Mouse (Mus musculus): ENCODE measurements around the gene Stoml2. TPM values are rescaled to one million over a fixed set of nuclear protein-coding genes. Genes with fewer than 3 reads are reported as not detected.

Gene Stoml2
- total RNA-seq, 1 experiment, result 279 TPM

GRCm38 (mm10) chr4:43040881-43041547 is 9.5 kb upstream of the Stoml2 start:
- H3K9me3 ChIP-seq (ENCODE audit: control insufficient read depth, insufficient read depth, low read depth, low read length), result no peaks in the 10 kb centered on the region
- in situ Hi-C loops (cut with MboI; ENCODE audit: low sequenced_read_pairs in 2 of 2, unreplicated experiment in 2 of 2), result no loop called here
- no peak for DNase-seq (ENCODE audit: low read depth, low spot score)
- no peaks in the 10 kb centered on the region for H3K36me3 ChIP-seq (ENCODE audit: control insufficient read depth, insufficient read depth, low read length, poor library complexity, severe bottlenecking)
- no peak overlapping the region for H3K4me3 ChIP-seq (ENCODE audit: insufficient read depth in 1 of 2, low read depth in 1 of 2, low read length in 2 of 2, poor library complexity in 1 of 2, severe bottlenecking in 1 of 2)
- TF ChIP-seq HCFC1 (IDR thresholded peaks at IDR 0.05; ENCODE audit: borderline replicate concordance, insufficient read depth, low read length), result no peak
- TF ChIP-seq CHD2 (IDR thresholded peaks at IDR 0.05; ENCODE audit: low read depth, low read length), result no peak
- no peak for TF ChIP-seq ZNF384 (IDR thresholded peaks at IDR 0.05; ENCODE audit: low read depth, low read length)
- no peak for TF ChIP-seq MAFK (IDR thresholded peaks at IDR 0.05; ENCODE audit: insufficient read depth, low read depth, low read length)
- H3K9ac ChIP-seq (ENCODE audit: insufficient read depth, low read depth, low read length, poor library complexity, severe bottlenecking), result no peak overlapping the region
- H3K4me1 ChIP-seq (ENCODE audit: control insufficient read depth in 2 of 2, insufficient read depth in 2 of 2, low read length in 2 of 2, poor library complexity in 1 of 2), result peaks cover 8 to 13% of the 10 kb centered on the region in 2 experiments; a peak in 3 of 4 replicates
- H3K27ac ChIP-seq (ENCODE audit: insufficient read depth, low read depth, low read length, poor library complexity, severe bottlenecking), result no peak overlapping the region

GRCm38 (mm10) chr4:43040114-43040572 is 8.6 kb upstream of the Stoml2 start:
- Histone ChIP-seq H3K36me3 (ENCODE audit: control insufficient read depth, insufficient read depth, low read length, poor library complexity, severe bottlenecking) (no peaks in the 10 kb centered on the region), H3K4me3 (ENCODE audit: insufficient read depth in 1 of 2, low read depth in 1 of 2, low read length in 2 of 2, poor library complexity in 1 of 2, severe bottlenecking in 1 of 2) (peak overlapping the region; percentile 77 to 81), H3K9ac (ENCODE audit: insufficient read depth, low read depth, low read length, poor library complexity, severe bottlenecking) (peak overlapping the region; percentile 67), H3K4me1 (ENCODE audit: control insufficient read depth in 2 of 2, insufficient read depth in 2 of 2, low read length in 2 of 2, poor library complexity in 1 of 2) (peaks cover 8 to 10% of the 10 kb centered on the region in 2 experiments; a peak in 3 of 4 replicates), H3K9me3 (ENCODE audit: control insufficient read depth, insufficient read depth, low read depth, low read length) (no peaks in the 10 kb centered on the region), H3K27ac (ENCODE audit: insufficient read depth, low read depth, low read length, poor library complexity, severe bottlenecking) (no peak overlapping the region)
- in situ Hi-C loops (cut with MboI; ENCODE audit: low sequenced_read_pairs in 2 of 2, unreplicated experiment in 2 of 2), result no loop called here
- TF ChIP-seq CHD2 (IDR thresholded peaks at IDR 0.05; ENCODE audit: low read depth, low read length), result no peak
- TF ChIP-seq ZC3H11A (IDR thresholded peaks at IDR 0.05; ENCODE audit: borderline replicate concordance, low read depth, low read length), result no peak
- TF ChIP-seq ZNF384 (IDR thresholded peaks at IDR 0.05; ENCODE audit: low read depth, low read length), result no peak
- TF ChIP-seq MAFK (IDR thresholded peaks at IDR 0.05; ENCODE audit: insufficient read depth, low read depth, low read length), result no peak
- no peak for TF ChIP-seq HCFC1 (IDR thresholded peaks at IDR 0.05; ENCODE audit: borderline replicate concordance, insufficient read depth, low read length)
- DNase-seq (ENCODE audit: low read depth, low spot score), result peak; percentile 96

- H3K9me3 ChIP-seq (ENCODE audit: control insufficient read depth, insufficient read depth, low read depth, low read length), result no peaks in the 10 kb centered on the region
- H3K4me1 ChIP-seq (ENCODE audit: control insufficient read depth in 2 of 2, insufficient read depth in 2 of 2, low read length in 2 of 2, poor library complexity in 1 of 2), result peaks cover 5 to 8% of the 10 kb centered on the region in 2 experiments; a peak in 3 of 4 replicates
- DNase-seq (ENCODE audit: low read depth, low spot score), result no peak
- H3K4me3 ChIP-seq (ENCODE audit: insufficient read depth in 1 of 2, low read depth in 1 of 2, low read length in 2 of 2, poor library complexity in 1 of 2, severe bottlenecking in 1 of 2), result peak overlapping the region; percentile 77 to 81
- no peaks in the 10 kb centered on the region for H3K36me3 ChIP-seq (ENCODE audit: control insufficient read depth, insufficient read depth, low read length, poor library complexity, severe bottlenecking)
- in situ Hi-C loops (cut with MboI; ENCODE audit: low sequenced_read_pairs in 2 of 2, unreplicated experiment in 2 of 2), result no loop called here
- peak overlapping the region; percentile 67 for H3K9ac ChIP-seq (ENCODE audit: insufficient read depth, low read depth, low read length, poor library complexity, severe bottlenecking)
- H3K27ac ChIP-seq (ENCODE audit: insufficient read depth, low read depth, low read length, poor library complexity, severe bottlenecking), result no peak overlapping the region
- no peak for TF ChIP-seq ZNF384 (IDR thresholded peaks at IDR 0.05; ENCODE audit: low read depth, low read length)
- no peak for TF ChIP-seq HCFC1 (IDR thresholded peaks at IDR 0.05; ENCODE audit: borderline replicate concordance, insufficient read depth, low read length)
- no peak for TF ChIP-seq CHD2 (IDR thresholded peaks at IDR 0.05; ENCODE audit: low read depth, low read length)
Observed at GRCm38 (mm10) chr4:43039609-43040008, 8.1 kb upstream of the Stoml2 start.

GRCm38 (mm10) chr4:43038567-43039495 is 7.3 kb upstream of the Stoml2 start:
- Histone ChIP-seq H3K4me1 (ENCODE audit: control insufficient read depth in 2 of 2, insufficient read depth in 2 of 2, low read length in 2 of 2, poor library complexity in 1 of 2) (peaks cover under 1 to 2% of the 10 kb centered on the region in 2 experiments; a peak in 1 of 4 replicates), H3K9ac (ENCODE audit: insufficient read depth, low read depth, low read length, poor library complexity, severe bottlenecking) (no peak overlapping the region), H3K4me3 (ENCODE audit: insufficient read depth in 1 of 2, low read depth in 1 of 2, low read length in 2 of 2, poor library complexity in 1 of 2, severe bottlenecking in 1 of 2) (peak overlapping the region in 1 of 2 experiments; percentile 77; a peak in 1 of 4 replicates), H3K36me3 (ENCODE audit: control insufficient read depth, insufficient read depth, low read length, poor library complexity, severe bottlenecking) (no peaks in the 10 kb centered on the region), H3K27ac (ENCODE audit: insufficient read depth, low read depth, low read length, poor library complexity, severe bottlenecking) (no peak overlapping the region), H3K9me3 (ENCODE audit: control insufficient read depth, insufficient read depth, low read depth, low read length) (no peaks in the 10 kb centered on the region)
- 0 out of 2 replicates have a peak, but pooled peaks have one; percentile 26 for TF ChIP-seq HCFC1 (IDR thresholded peaks at IDR 0.05; ENCODE audit: borderline replicate concordance, insufficient read depth, low read length)
- peak; percentile 57 for TF ChIP-seq ZNF384 (IDR thresholded peaks at IDR 0.05; ENCODE audit: low read depth, low read length)
- no peak for TF ChIP-seq ZC3H11A (IDR thresholded peaks at IDR 0.05; ENCODE audit: borderline replicate concordance, low read depth, low read length)
- in situ Hi-C loops (cut with MboI; ENCODE audit: low sequenced_read_pairs in 2 of 2, unreplicated experiment in 2 of 2), result no loop called here
- no peak for DNase-seq (ENCODE audit: low read depth, low spot score)
